Mouse (Mus musculus) lung, embryonic 14.5 days (tissue): ENCODE measurements around the gene Bckdk. TPM values are rescaled to one million over a fixed set of nuclear protein-coding genes. Genes with fewer than 3 reads are reported as not detected.
A peak's percentile ranks its signal among the peaks of the same experiment; 100 is the strongest.
"Not testable (repeated sequence)": the region's sequence is repeated elsewhere in the genome, so short reads cannot be mapped to it uniquely, and the experiment has no call there.

Experiments
- ATAC-seq: fragments of 200-750 bp; cut with Nextera tagmentation; 2 replicates; pipeline ENCODE4 v1.8.0; 2017; ENCODE audit warnings: mild to moderate bottlenecking, moderate TSS enrichment, moderate library complexity; ENCODE audit not compliant: insufficient read depth
- DNase-seq: peaks from one replicate; pipeline ENCODE4 v3.0.0-alpha.2; 2015
- H3K27ac ChIP-seq: fragments of 300-500 bp; sonication (generic); 2 replicates; pipeline ENCODE4 v1.5.1; 2014; ENCODE audit warnings: low read depth, mild to moderate bottlenecking, moderate library complexity
- H3K27me3 ChIP-seq: fragments of 300-500 bp; sonication (generic); 2 replicates; pipeline ENCODE4 v1.6.1; 2014; ENCODE audit warnings: low read length, control low read depth; ENCODE audit not compliant: insufficient read depth
- H3K36me3 ChIP-seq: fragments of 300-500 bp; sonication (generic); 2 replicates; pipeline ENCODE4 v1.6.1; 2014; ENCODE audit warnings: control low read depth; ENCODE audit not compliant: insufficient read depth
- H3K4me1 ChIP-seq: fragments of 300-500 bp; sonication (generic); 2 replicates; pipeline ENCODE4 v1.6.1; 2014; ENCODE audit warnings: antibody characterized with exemption, control low read depth; ENCODE audit not compliant: insufficient read depth
- H3K4me2 ChIP-seq: fragments of 300-500 bp; sonication (generic); 2 replicates; pipeline ENCODE4 v1.6.1; 2014; ENCODE audit warnings: mild to moderate bottlenecking
- H3K4me3 ChIP-seq: fragments of 300-500 bp; sonication (generic); 2 replicates; pipeline ENCODE4 v1.5.1; 2014; ENCODE audit warnings: low read depth, low read length
- H3K9ac ChIP-seq: fragments of 300-500 bp; sonication (generic); 2 replicates; pipeline ENCODE4 v1.6.1; 2014
- H3K9me3 ChIP-seq: fragments of 300-500 bp; sonication (generic); 2 replicates; pipeline ENCODE4 v1.6.1; 2016; ENCODE audit warnings: low read depth, low read length, control low read depth
- CTCF ChIP-seq: IDR thresholded peaks from 2 replicates; pipeline ENCODE4 v1.5.1; 2016; ENCODE audit warnings: antibody characterized with exemption, low read depth
- whole genome bisulfite sequencing: fragments of 180-500 bp; shearing (Covaris S2); extraction: QIAGEN DNeasy Blood & Tissue Kit; methylation state at CpG from one replicate; pipeline ENCODE4 v1.1.7; 2014; 5-methylcytosine and 5-hydroxymethylcytosine counted together
- polyA plus RNA-seq: library from polyadenylated mRNA; unstranded; fragments of >200 nt; fragmentation: Nextera tagmentation; extraction: Ambion mirVana; gene quantifications from 2 replicates; pipeline ENCODE4 v1.2.1, GENCODE M21; 2014

Bckdk gene
- polyA plus RNA-seq, 1 experiment from 2014 or later, result 152 TPM

DNA sequence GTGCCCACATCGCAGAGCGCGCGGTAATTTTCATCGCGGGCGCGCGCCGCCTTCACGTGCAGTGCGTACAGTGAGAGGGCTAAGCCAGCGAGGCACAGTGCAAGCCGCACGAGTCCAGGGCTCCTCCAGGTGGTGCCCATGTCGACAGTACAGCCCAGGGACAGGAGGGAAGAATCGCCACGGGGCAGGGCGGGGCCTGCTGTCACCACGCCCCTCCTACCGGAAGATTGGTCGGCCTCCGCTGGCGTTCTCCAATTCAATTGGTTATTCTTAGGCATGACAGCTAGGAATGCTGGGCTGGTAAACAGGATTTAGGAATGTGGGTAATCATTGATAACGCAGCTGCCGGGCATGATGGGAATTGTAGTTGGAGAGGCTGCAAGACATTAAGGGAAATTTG lies 8.4 kb upstream of the Bckdk start, which contains the start of the genes Gm21974 and Vkorc1:
Gene Gm21974, minus strand, starts transcription at position 13 of the 400 bp plus-strand sequence.
Gene Vkorc1, minus strand, starts transcription at position 176 of the 400 bp plus-strand sequence.
- H3K9ac ChIP-seq, result peak within 1 kb of the TSS; percentile 70
- under 1% methylated on average over 26 of the region's 26 CpGs for WGBS
- H3K4me2 ChIP-seq, result peak within 1 kb of the TSS; percentile 88
- peak; percentile 99 for ATAC-seq
- peak within 1 kb of the TSS; percentile 82 for H3K27ac ChIP-seq
- TF ChIP-seq CTCF, result peak; percentile 57
- H3K27me3 ChIP-seq, result no peaks in the 10 kb centered on the region
- peak within 1 kb of the TSS; percentile 67 for H3K4me3 ChIP-seq
- H3K9me3 ChIP-seq, result no peaks in the 10 kb centered on the region
- DNase-seq, result peak; percentile 97
- peaks cover 8% of the 10 kb centered on the region for H3K4me1 ChIP-seq
- peaks cover 21% of the 10 kb centered on the region; the same call in 1 of the 2 replicates for H3K36me3 ChIP-seq

DNA sequence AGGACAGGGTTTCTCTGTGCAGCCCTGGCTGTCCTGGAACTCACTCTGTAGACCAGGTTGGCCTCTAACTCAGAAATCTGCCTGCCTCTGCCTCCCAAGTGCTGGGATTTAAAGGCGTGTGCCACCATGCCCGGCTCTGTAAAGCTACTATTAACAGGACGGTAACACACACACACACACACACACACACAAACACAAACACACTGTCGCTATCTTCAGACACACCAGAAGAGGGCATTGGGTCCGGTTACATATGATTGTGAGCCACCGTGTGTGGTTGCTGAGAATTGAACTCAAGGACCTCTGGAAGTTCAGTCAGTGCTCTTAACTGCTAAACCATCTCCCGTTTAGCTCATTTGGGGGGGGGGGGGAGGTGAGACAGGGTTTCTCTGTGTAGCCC lies 8.0 kb upstream of the Bckdk start:
- WGBS, result 71% methylated on average over 7 of the region's 7 CpGs
- not testable (repeated sequence) for ATAC-seq, H3K9ac ChIP-seq, H3K4me1 ChIP-seq, DNase-seq, H3K27me3 ChIP-seq, H3K9me3 ChIP-seq
- Histone ChIP-seq H3K4me2 (peak overlapping the region; percentile 88), H3K27ac (0 out of 2 replicates have a peak overlapping the region, but pooled peaks have one; percentile 33), H3K36me3 (peaks cover 21% of the 10 kb centered on the region; the same call in 1 of the 2 replicates), H3K4me3 (peak overlapping the region; percentile 67; the same call in 1 of the 2 replicates)

DNA sequence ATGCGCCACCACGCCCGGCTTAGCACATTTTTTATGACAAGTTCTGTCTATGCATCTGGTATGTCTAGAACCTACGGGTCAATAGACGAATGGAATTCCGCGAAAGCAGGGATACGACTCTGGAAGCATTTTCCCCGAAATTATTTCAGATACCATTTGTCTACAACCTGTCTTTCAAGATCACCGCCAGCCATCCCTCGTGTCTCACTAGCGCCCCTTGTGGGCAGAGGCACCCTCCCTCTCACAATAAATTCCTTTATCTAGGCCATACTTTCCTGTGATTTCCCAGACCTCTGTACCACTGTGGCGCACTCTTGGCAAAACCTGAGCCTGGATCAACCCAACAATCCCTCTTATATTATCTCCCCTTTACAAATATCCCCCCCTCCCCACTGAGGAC lies 7.5 kb upstream of the Bckdk start:
- no peak for ATAC-seq
- Histone ChIP-seq H3K4me1 (peaks cover 8% of the 10 kb centered on the region), H3K9me3 (no peaks in the 10 kb centered on the region), H3K4me3 (no peak overlapping the region), H3K27ac (no peak overlapping the region), H3K36me3 (peaks cover 20% of the 10 kb centered on the region; the same call in 1 of the 2 replicates), H3K4me2 (no peak overlapping the region), H3K27me3 (no peaks in the 10 kb centered on the region), H3K9ac (no peak overlapping the region)
- TF ChIP-seq CTCF, result peak; percentile 69
- 54% methylated on average over 13 of the region's 13 CpGs for WGBS
- peak; percentile 62 for DNase-seq

DNA sequence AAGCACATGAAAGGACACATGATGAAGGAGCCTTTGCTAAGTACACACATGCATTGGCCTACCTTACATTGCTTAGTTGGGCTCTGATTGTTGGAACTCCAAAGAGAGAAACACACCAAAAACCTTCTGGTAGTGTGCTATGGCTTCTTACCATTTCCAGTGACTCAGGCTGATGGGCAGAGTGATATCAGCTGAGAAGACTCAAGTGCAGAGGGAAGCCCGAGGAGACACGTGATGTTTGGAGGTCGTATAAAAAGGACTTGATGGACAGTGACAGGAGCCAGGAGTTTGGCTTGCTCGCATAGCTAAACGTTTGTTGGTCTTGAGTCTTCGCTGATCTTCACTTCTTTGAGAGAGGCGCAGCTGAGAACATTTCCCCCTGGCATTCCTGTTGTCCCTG lies 6.3 kb upstream of the Bckdk start:
- WGBS, result 83% methylated on average over 7 of the region's 7 CpGs

DNA sequence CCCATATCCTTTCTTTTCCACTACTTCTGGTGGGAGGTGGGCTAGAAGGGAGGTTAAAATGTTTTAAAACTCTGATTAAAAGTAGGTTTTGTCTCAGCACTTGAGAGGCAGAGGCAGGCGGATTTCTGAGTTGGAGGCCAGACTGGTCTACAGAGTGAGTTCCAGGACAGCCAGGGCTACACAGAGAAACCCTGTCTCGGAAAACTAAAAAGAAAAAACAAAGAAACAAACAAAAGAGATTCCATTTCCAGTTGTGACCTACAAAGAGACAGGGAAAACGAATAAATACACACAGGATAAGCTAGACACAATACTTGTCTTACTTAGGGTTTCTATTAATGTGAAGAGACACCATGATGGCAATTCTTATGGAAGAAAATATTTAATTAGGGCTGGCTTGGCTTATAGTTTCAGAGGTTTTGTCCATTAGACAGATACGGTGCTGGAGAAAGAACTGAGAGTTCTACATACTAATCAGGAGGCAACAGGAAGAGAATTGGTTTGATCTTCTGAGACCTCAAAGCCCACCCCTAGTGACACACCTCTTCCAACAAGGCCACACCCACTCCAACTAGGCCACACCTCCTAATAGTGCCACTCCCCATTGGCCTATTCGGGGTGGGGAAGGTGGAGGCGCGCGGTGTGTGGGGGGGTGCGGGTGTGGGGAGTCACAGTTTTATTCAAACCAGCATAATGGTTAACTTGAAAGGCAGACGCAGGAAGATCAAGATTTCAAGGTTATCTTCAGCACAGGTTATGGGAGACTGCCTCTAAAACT lies 5.5 kb upstream of the Bckdk start:
- WGBS, result 32% methylated on average over 10 of the region's 10 CpGs

More for the DNA sequence above, 6.3 kb upstream of the Bckdk start:
- no peak overlapping the region for H3K4me2 ChIP-seq
- H3K27ac ChIP-seq, result no peak overlapping the region
- peaks cover 8% of the 10 kb centered on the region for H3K4me1 ChIP-seq
- TF ChIP-seq CTCF, result no peak
- H3K4me3 ChIP-seq, result no peak overlapping the region
- ATAC-seq (no peak), DNase-seq (no peak)
- no peaks in the 10 kb centered on the region for H3K9me3 ChIP-seq
- no peak overlapping the region for H3K9ac ChIP-seq
- H3K27me3 ChIP-seq, result no peaks in the 10 kb centered on the region
- H3K36me3 ChIP-seq, result peaks cover 13% of the 10 kb centered on the region; the same call in 1 of the 2 replicates

DNA sequence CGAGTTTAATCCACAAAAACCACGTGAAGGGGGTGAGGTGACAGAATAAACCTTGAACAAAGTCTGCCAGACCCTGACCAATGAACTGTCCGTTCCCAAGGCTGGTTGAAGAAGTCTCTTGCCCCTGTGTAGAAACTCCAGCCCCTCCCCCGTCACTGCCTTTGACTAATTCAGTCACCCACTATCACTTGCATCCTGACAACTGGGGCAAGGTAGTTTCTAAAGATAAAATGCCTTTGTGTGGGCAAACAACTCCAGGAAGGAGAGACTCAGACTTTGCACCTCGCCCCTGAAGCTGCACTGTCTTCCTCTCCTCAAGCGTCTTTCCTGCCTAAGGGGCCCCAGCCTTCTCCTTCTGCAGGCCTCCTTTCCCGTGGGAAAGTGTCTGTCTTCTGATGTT lies 3.9 kb upstream of the Bckdk start:
- Histone ChIP-seq H3K9ac (no peak overlapping the region), H3K27ac (no peak overlapping the region), H3K9me3 (no peaks in the 10 kb centered on the region), H3K36me3 (no peaks in the 10 kb centered on the region), H3K4me3 (no peak overlapping the region), H3K4me2 (no peak overlapping the region), H3K4me1 (no peaks in the 10 kb centered on the region), H3K27me3 (no peaks in the 10 kb centered on the region)
- DNase-seq (no peak), ATAC-seq (no peak)
- no peak for TF ChIP-seq CTCF
- 31% methylated on average over 7 of the region's 7 CpGs for WGBS

More for the DNA sequence above, 5.5 kb upstream of the Bckdk start:
- TF ChIP-seq CTCF, result no peak
- H3K36me3 ChIP-seq, result peaks cover 5% of the 10 kb centered on the region; the same call in 1 of the 2 replicates
- H3K4me3 ChIP-seq, result no peak overlapping the region
- H3K4me2 ChIP-seq, result no peak overlapping the region
- H3K9me3 ChIP-seq, result no peaks in the 10 kb centered on the region
- no peak overlapping the region for H3K27ac ChIP-seq
- ATAC-seq (no peak), DNase-seq (no peak)
- H3K4me1 ChIP-seq, result peaks cover 8% of the 10 kb centered on the region
- H3K27me3 ChIP-seq, result no peaks in the 10 kb centered on the region
- H3K9ac ChIP-seq, result no peak overlapping the region

DNA sequence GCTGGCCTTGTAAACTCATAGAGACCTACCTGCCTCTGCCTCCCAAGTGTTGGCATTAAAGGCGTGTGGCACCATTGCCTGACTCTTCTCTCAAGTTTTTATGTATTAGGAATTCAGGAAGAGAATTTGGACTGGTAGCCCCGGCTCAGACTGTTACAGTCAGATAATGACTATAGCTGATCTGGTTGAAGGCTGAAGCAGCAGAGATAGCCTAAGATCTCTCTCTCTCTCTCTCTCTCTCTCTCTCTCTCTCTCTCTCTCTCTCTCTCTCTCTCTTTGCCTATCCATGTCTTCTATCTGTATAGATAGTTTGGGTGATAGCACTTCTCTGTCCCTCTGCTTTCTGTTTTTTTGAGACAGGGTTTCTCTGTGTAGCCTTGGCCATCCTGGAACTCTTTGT lies 2.1 kb upstream of the Bckdk start:
- H3K4me2 ChIP-seq, result no peak overlapping the region
- no peaks in the 10 kb centered on the region for H3K9me3 ChIP-seq
- no peak for DNase-seq
- TF ChIP-seq CTCF, result no peak
- no peak overlapping the region for H3K9ac ChIP-seq
- no peak for ATAC-seq
- no peak overlapping the region for H3K27ac ChIP-seq
- H3K4me1 ChIP-seq, result no peaks in the 10 kb centered on the region
- 70% methylated on average over 2 of the region's 2 CpGs for WGBS
- no peaks in the 10 kb centered on the region for H3K27me3 ChIP-seq
- peaks cover 17% of the 10 kb centered on the region for H3K36me3 ChIP-seq
- no peak overlapping the region for H3K4me3 ChIP-seq
